Mouse (Mus musculus) WW6 (cell line): ENCODE measurements at regions not wholly inside any gene's neighbourhood (a gene's known extent, or its start where the extent isn't known, plus 50 kb on each side); places are given as distances from the start of the nearest gene placed in this dataset.

Source experiments
- DNase-seq: peaks from one replicate; pipeline ENCODE4 v3.0.0-alpha.2; 2013; ENCODE audit warnings: low read depth, low spot score

- DNase-seq, result no peak
Observed at GRCm38 (mm10) chr4:140320120-140320921, 73.7 kb upstream of the Igsf21 start.

GRCm38 (mm10) chr4:140312635-140313034 lies 66.1 kb upstream of the Igsf21 start:
- no peak for DNase-seq

DNA sequence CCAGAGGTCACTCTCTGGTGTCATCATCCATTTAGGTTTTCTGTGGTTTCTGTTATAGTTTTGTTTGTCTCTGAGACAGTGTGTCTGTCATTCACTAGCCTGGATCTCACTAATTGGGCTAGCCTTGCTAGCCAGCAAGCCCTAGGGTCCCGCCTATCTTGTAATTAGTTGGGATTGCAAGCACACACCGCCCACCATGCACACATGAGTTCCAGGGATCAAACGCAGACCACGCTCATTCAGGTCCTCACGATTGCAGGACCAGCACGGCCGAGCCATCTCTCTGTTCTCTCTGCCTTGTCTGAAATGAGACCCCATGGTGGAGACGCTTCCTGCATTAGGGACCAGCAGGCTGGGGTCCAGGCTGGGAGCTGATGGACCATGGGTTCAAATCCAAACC lies 60.9 kb upstream of the Igsf21 start:
- no peak for DNase-seq

DNA sequence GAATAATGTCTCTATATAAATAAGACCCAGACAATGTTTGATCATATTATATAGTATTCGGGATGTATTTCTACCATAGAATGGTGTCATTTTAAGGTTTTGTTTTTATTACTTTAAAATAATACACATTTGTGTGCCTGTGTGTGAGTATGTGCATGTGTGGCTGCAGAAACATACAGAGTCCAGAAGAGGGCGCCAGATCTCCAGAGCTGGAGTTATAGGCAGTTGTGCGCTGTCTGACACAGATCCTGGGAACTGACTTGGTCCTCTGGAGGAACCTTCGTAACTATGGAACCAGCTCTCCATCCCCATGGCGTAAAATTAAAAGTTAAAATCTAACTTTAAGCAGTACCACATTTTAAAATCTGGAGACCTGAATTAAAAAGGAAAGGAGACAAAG lies 58.4 kb upstream of the Igsf21 start:
- DNase-seq, result no peak

GRCm38 (mm10) chr4:140301661-140302060 lies 55.1 kb upstream of the Igsf21 start:
- no peak for DNase-seq

DNA sequence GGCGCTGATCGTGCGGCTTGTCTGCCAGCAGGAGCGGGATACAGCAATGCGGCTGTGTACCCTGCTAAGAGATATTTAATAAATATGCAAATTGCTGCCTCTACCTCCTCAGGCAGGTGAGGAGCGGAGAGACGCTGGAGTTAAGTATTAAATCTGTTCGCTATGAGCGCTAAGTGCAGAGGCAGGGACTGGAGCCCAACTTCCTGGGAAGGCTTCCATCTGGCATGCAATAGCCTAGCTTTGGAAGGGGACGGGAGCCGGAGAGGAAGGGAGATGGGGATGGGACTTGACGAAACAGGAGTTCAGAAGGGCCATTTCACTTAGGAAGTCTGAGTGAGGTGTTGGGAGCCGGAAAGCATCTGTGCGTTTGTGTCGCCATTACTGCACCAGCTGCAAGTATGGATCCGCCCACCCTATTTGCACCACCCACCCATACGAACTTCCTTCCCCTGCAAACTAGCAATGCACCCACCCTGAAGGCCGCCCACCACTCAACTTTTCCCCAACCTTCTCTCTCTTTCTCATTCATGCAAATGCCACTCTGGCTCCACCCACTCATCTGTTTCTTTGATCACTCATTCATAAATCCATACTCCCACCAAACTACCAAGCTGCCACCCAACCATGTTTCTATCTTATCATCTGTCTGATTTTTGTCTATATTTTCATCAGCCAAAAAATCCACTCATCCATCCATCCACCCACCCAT lies 51.5 kb upstream of the Igsf21 start:
- DNase-seq, result no peak
